Mouse (Mus musculus) lung, postnatal 14 days (tissue): ENCODE measurements at regions not wholly inside any gene's neighbourhood (a gene's known extent, or its start where the extent isn't known, plus 50 kb on each side); places are given as distances from the start of the nearest gene placed in this dataset.

Experiments
- DNase-seq: peaks from one replicate; pipeline ENCODE4 v3.0.0; 2021

DNA sequence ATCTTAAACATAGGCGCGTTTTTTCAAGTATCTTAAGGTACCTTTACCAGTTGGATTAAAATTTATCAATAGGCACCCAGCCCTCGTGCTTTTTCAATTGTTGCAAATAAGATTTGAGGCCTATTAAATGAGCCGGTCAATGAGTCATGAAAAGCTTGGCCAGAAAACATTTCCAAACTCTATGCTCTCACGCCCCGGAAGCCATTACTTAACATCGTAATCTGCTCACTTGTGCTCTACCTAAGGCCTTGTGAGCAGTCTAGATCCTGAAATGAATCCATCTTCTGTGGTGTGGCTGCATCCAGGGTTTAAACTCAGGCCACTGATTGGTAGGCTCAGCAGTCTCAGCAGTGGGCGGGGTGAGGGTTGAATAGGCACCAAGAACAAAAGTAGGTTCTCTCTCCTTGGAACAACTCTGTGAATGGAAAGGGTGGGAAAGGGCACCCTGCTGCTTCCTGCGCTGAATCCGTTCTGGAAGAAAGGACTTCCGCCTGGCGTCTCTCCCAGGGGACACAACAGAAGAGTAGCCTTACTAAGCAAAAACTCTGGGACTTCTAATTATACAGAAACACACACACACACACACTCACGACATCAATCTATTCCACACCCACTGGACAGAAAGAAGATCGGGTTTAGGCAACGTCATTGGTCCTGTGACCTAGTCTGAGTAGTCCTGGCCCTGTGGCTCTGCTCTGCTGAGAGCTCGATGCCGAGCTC is 53.4 kb upstream of the Fmnl2 start:
- DNase-seq = peak; percentile 31

DNA sequence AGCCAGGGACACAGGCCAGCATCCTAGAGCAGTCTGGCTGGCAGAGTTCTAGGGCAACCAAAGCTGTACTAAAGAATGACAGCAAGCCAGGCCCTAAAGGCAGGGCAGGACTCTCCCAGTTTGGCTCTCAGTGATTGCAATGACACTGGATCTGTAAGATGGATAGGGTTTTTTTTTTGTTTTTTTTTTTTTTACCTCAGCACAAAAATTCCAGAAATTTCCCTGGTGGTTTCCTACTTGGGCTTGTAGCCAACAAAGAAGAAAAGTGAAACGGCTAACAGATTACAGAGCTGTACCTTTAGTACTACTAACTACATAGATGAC is 52.9 kb upstream of the Fmnl2 start:
- no peak for DNase-seq

DNA sequence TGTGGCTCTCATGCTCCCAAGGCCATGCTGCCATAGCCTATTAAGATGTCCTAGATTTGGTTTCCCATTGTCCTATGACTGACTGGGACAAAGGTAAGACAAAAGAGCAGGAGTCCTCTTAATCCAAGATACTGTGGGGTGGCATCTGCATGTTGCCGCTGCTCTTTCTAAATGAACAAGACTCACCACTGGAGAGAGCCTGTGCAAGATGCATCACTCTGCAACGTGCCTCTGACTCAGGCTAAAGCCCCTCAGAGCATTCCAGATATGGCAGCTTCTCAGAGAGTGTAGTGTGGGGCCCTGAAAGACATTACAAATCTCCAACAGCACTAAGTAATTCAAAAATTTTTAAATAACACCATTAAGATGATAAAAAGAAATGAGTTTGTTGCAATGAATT is 49.8 kb upstream of the Fmnl2 start:
- no peak for DNase-seq
